Mouse (Mus musculus) forebrain, embryonic 14.5 days (tissue): ENCODE results near the gene Ankrd37. TPM values are rescaled to one million over a fixed set of nuclear protein-coding genes. Genes with fewer than 3 reads are reported as not detected.

ENCODE experiments used
- ATAC-seq: fragments of 200-750 bp; cut with Nextera tagmentation; 2 replicates; pipeline ENCODE4 v1.8.0; 2017; ENCODE audit warnings: mild to moderate bottlenecking, moderate library complexity
- DNase-seq: peaks from one replicate; pipeline ENCODE4 v3.0.0-alpha.2; 2015; ENCODE audit warnings: low spot score
- H3K27ac ChIP-seq: fragments of 300-500 bp; sonication (generic); 2 replicates; pipeline ENCODE4 v1.5.1; 2014; ENCODE audit warnings: low read depth, mild to moderate bottlenecking, control low read depth, low read length, moderate library complexity
- H3K27me3 ChIP-seq: fragments of 300-500 bp; sonication (generic); replicated peaks from 2 replicates; pipeline ENCODE4 v1.6.1; 2014; ENCODE audit warnings: low read length, control low read depth, mixed read lengths; ENCODE audit not compliant: control insufficient read depth, insufficient read depth
- H3K36me3 ChIP-seq: fragments of 300-500 bp; sonication (generic); 2 replicates; pipeline ENCODE4 v1.6.1; 2014; ENCODE audit warnings: low read length, control low read depth; ENCODE audit not compliant: control insufficient read depth, insufficient read depth
- H3K4me1 ChIP-seq: fragments of 300-500 bp; sonication (generic); 2 replicates; pipeline ENCODE4 v1.6.1; 2014; ENCODE audit warnings: antibody characterized with exemption, low read length, control low read depth; ENCODE audit not compliant: control insufficient read depth, insufficient read depth
- H3K4me2 ChIP-seq: fragments of 300-500 bp; sonication (generic); 2 replicates; pipeline ENCODE4 v1.6.1; 2014; ENCODE audit warnings: mild to moderate bottlenecking, control low read depth, low read length
- H3K4me3 ChIP-seq: fragments of 300-500 bp; sonication (generic); 2 replicates; pipeline ENCODE4 v1.5.1; 2014; ENCODE audit warnings: low read depth, low read length, control low read depth
- H3K9ac ChIP-seq: fragments of 300-500 bp; sonication (generic); 2 replicates; pipeline ENCODE4 v1.6.1; 2014; ENCODE audit warnings: mild to moderate bottlenecking, low read length, control low read depth, moderate library complexity
- H3K9me3 ChIP-seq: fragments of 300-500 bp; sonication (generic); replicated peaks from 2 replicates; pipeline ENCODE4 v1.6.1; 2016; ENCODE audit warnings: low read length, control low read depth, mixed read lengths; ENCODE audit not compliant: control insufficient read depth
- WGBS: fragments of 180-500 bp; shearing (Covaris S2); extraction: QIAGEN DNeasy Blood & Tissue Kit; methylation state at CpG from one replicate; pipeline ENCODE4 v1.1.7; 2014; 5-methylcytosine and 5-hydroxymethylcytosine counted together
- polyA plus RNA-seq: library from polyadenylated mRNA; unstranded; fragments of >200 nt; fragmentation: Nextera tagmentation; extraction: Ambion mirVana; gene quantifications from 2 replicates; pipeline ENCODE4 v1.2.1, GENCODE M21; 2014

Gene Ankrd37
- polyA plus RNA-seq = 18.5 and 26.8 TPM in 2 replicates

DNA sequence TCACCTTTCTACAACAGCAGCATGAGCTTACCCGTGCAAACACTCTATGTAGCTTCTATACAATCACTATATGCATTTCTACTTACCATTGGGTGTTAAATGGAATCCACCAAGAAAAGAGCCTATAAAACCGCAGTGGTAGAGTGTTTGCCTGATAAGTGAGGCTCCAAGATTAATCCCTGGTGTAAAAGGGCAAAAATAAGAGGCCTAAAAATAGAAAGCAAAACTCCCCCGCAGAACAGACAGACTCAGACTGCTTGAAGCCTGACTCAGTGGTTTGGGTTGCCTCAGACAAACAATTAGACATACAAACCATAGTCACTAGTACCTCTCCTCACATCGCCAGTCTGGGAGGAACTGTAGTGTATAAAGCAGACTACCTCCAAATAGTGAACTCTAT, at the start of gene Ankrd37:
Gene Ankrd37 (minus strand): TSS at position 112 of the 400 bp plus-strand sequence.
- no peak within 1 kb of the TSS for H3K27ac ChIP-seq
- H3K9me3 ChIP-seq = no peaks in the 10 kb centered on the region
- peaks cover 3% of the 10 kb centered on the region; the same call in 1 of the 2 replicates for H3K4me1 ChIP-seq
- ATAC-seq = no peak
- no peak within 1 kb of the TSS for H3K4me3 ChIP-seq
- no peaks in the 10 kb centered on the region for H3K36me3 ChIP-seq
- no peak for DNase-seq
- H3K27me3 ChIP-seq = no peaks in the 10 kb centered on the region
- H3K9ac ChIP-seq = no peak within 1 kb of the TSS
- 81% methylated on average over 4 of the region's 4 CpGs for WGBS
- no peak within 1 kb of the TSS for H3K4me2 ChIP-seq

DNA sequence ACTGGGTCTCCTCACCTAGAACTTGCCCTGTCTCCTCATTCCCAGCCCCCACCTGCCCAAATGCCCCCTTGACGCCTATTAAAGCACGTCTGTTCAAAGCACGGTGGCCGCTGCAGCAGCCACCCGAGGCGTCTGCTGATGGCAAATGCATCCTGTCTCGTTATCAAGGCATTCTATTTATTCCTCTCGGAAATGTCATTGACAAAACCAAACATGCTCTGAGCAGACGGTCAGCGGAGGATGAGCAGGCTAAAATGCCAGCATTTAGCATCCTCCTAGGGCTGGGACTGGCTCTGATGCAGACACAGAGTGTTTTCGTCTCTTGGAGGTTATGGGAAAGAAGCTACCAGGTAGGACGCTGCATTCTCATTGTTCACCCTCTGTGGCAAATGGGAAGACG, 34.8 kb upstream of the Ankrd37 start:
- no peak overlapping the region for H3K4me2 ChIP-seq
- ATAC-seq = no peak
- H3K9me3 ChIP-seq = no peaks in the 10 kb centered on the region
- no peak overlapping the region for H3K27ac ChIP-seq
- no peak for DNase-seq
- WGBS = 59% methylated on average over 13 of the region's 13 CpGs
- no peak overlapping the region for H3K9ac ChIP-seq
- H3K36me3 ChIP-seq = peaks cover 18% of the 10 kb centered on the region
- H3K27me3 ChIP-seq = no peaks in the 10 kb centered on the region
- H3K4me1 ChIP-seq = no peaks in the 10 kb centered on the region
- H3K4me3 ChIP-seq = no peak overlapping the region

GRCm38 (mm10) chr8:46039666-46040065, 34.2 kb upstream of the Ankrd37 start:
- Histone ChIP-seq H3K9me3 (no peaks in the 10 kb centered on the region), H3K4me3 (no peak overlapping the region), H3K9ac (no peak overlapping the region), H3K36me3 (peaks cover 16% of the 10 kb centered on the region), H3K4me2 (no peak overlapping the region), H3K4me1 (no peaks in the 10 kb centered on the region), H3K27ac (no peak overlapping the region), H3K27me3 (no peaks in the 10 kb centered on the region)
- DNase-seq (no peak), ATAC-seq (no peak)
- 68% methylated on average over 1 of the region's 1 CpGs for WGBS

DNA sequence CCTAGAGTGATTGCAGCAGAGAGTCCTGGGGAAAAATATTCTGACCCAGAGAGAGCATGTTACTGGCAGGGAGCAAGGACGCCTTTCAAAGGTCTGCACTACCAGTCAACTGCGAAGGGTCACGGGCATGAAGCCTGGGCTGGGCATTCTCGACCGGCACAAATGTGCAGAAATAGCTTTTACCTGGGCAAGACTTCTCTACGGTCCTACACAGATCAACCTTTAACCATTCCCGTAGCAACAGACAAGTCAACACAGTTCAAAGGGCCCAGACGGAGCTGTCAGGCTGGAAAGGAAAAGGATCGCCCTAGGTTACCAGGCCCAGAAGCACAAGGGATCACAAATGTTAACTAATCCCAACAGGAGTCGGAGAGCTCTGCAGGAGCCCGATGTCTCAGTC, 30.7 kb upstream of the Ankrd37 start:
- 80% methylated on average over 11 of the region's 11 CpGs for WGBS
- Histone ChIP-seq H3K4me3 (no peak overlapping the region), H3K9me3 (no peaks in the 10 kb centered on the region), H3K9ac (no peak overlapping the region), H3K27me3 (no peaks in the 10 kb centered on the region), H3K4me2 (no peak overlapping the region), H3K36me3 (peaks cover 23% of the 10 kb centered on the region; the same call in 1 of the 2 replicates), H3K27ac (no peak overlapping the region), H3K4me1 (no peaks in the 10 kb centered on the region)
- no peak for DNase-seq
- ATAC-seq = no peak

DNA sequence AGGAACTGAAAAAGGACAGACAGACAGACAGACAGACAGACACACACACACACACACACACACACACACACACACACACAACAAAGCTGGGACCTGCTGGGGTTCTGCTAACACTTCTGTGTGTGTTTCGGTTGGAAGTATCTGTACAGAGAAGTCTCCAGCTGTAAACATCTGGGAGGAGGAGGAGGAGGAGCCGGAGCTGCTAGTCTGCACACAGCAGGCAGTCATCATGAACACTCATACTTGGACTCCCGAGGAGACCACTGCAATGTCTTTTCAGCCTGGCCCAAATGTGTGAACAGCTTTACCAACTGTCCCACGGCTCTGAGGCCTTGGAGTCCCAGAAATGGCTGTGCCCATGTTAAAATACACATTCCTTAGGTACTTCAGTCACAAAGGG, 18.9 kb upstream of the Ankrd37 start:
- ATAC-seq (no peak), DNase-seq (no peak)
- Histone ChIP-seq H3K36me3 (no peaks in the 10 kb centered on the region), H3K27ac (no peak overlapping the region), H3K4me2 (no peak overlapping the region), H3K4me3 (no peak overlapping the region), H3K4me1 (no peaks in the 10 kb centered on the region), H3K9me3 (no peaks in the 10 kb centered on the region), H3K27me3 (no peaks in the 10 kb centered on the region), H3K9ac (no peak overlapping the region)
- 68% methylated on average over 4 of the region's 4 CpGs for WGBS

- ATAC-seq (no peak), DNase-seq (no peak)
- H3K36me3 ChIP-seq = no peaks in the 10 kb centered on the region
- H3K27me3 ChIP-seq = no peaks in the 10 kb centered on the region
- no peak overlapping the region for H3K4me3 ChIP-seq
- H3K27ac ChIP-seq = no peak overlapping the region
- 93% methylated on average over 9 of the region's 9 CpGs for WGBS
- no peaks in the 10 kb centered on the region for H3K9me3 ChIP-seq
- H3K9ac ChIP-seq = no peak overlapping the region
- no peaks in the 10 kb centered on the region for H3K4me1 ChIP-seq
- H3K4me2 ChIP-seq = no peak overlapping the region
Observed at GRCm38 (mm10) chr8:46022758-46023157, 17.3 kb upstream of the Ankrd37 start.

GRCm38 (mm10) chr8:46022203-46022602, 16.7 kb upstream of the Ankrd37 start:
- no peak for DNase-seq

GRCm38 (mm10) chr8:46010746-46011680, 5.5 kb upstream of the Ankrd37 start:
- Histone ChIP-seq H3K4me1 (peaks cover 9% of the 10 kb centered on the region; the same call in 1 of the 2 replicates), H3K4me3 (no peak overlapping the region), H3K9me3 (no peaks in the 10 kb centered on the region), H3K4me2 (peak overlapping the region; percentile 36), H3K27me3 (no peaks in the 10 kb centered on the region), H3K36me3 (no peaks in the 10 kb centered on the region), H3K27ac (no peak overlapping the region; the same call in 1 of the 2 replicates), H3K9ac (no peak overlapping the region)
- peak; percentile 37; the same call in 1 of the 2 replicates for ATAC-seq
- peak; percentile 55 for DNase-seq
- 20% methylated on average over 17 of the region's 17 CpGs for WGBS

More at GRCm38 (mm10) chr8:46022203-46022602, 16.7 kb upstream of the Ankrd37 start:
- ATAC-seq = no peak
- WGBS = 92% methylated on average over 9 of the region's 9 CpGs
- H3K27ac ChIP-seq = no peak overlapping the region
- H3K9me3 ChIP-seq = no peaks in the 10 kb centered on the region
- no peaks in the 10 kb centered on the region for H3K36me3 ChIP-seq
- H3K27me3 ChIP-seq = no peaks in the 10 kb centered on the region
- H3K4me1 ChIP-seq = no peaks in the 10 kb centered on the region
- H3K4me3 ChIP-seq = no peak overlapping the region
- H3K4me2 ChIP-seq = no peak overlapping the region
- no peak overlapping the region for H3K9ac ChIP-seq

- H3K36me3 ChIP-seq = no peaks in the 10 kb centered on the region
- DNase-seq (peak; percentile 28), ATAC-seq (peak; percentile 34; the same call in 1 of the 2 replicates)
- no peaks in the 10 kb centered on the region for H3K27me3 ChIP-seq
- H3K4me3 ChIP-seq = no peak overlapping the region
- H3K4me2 ChIP-seq = peak overlapping the region; percentile 36
- H3K27ac ChIP-seq = no peak overlapping the region
- no peaks in the 10 kb centered on the region for H3K9me3 ChIP-seq
- H3K4me1 ChIP-seq = peaks cover 9% of the 10 kb centered on the region; the same call in 1 of the 2 replicates
- H3K9ac ChIP-seq = no peak overlapping the region
- 55% methylated on average over 2 of the region's 2 CpGs for WGBS
Observed at GRCm38 (mm10) chr8:46010306-46010705, 4.8 kb upstream of the Ankrd37 start.
